Mouse (Mus musculus): ENCODE data around the gene Plppr3.

DNA sequence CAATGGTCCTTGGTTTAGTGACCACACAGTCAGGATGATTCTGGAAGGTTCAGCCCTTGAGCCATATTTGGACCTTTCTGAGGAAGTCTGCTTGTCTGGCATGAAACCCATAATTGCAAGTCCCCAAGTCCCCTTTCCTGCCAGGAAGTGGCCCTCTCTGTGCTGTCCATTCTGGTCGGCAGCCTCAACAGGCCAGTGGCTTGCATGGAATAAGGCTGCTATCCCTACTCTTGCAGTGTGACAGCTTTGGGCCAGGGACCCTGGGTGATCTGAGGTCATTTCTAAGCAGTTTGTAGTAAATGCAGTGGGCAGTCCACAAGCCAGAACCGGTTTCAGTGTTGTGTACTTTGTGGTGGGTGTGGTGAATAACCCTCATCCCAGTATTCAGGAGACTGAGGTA is 36.3 kb downstream of the Plppr3 start:
- no peak for TF ChIP-seq GATA1 (IDR thresholded peaks at IDR 0.05; ENCODE audit: low read length)
- no peak for TF ChIP-seq TAL1 (IDR thresholded peaks at IDR 0.05; ENCODE audit: low read length)

Data from erythroblast, embryonic 14.5 days (primary cell).